Mouse (Mus musculus): ENCODE measurements around the gene Knstrn. TPM values are rescaled to one million over a fixed set of nuclear protein-coding genes. Genes with fewer than 3 reads are reported as not detected.

Knstrn gene
- polyA plus RNA-seq, 1 experiment from 2014 or later, result 137 TPM

GRCm38 (mm10) chr2:118776295-118776694 lies 37.5 kb upstream of the Knstrn start:
- WGBS, result 65% methylated on average over 2 of the region's 2 CpGs
- no peak overlapping the region for H3K9ac ChIP-seq (ENCODE audit: low read length)
- H3K4me2 ChIP-seq (ENCODE audit: low read depth, low read length), result no peak overlapping the region
- H3K27ac ChIP-seq (ENCODE audit: low read length), result peak overlapping the region; percentile 34
- H3K4me3 ChIP-seq (ENCODE audit: low read length), result no peak overlapping the region
- no peaks in the 10 kb centered on the region for H3K9me3 ChIP-seq (ENCODE audit: control insufficient read depth, low read length)
- no peaks in the 10 kb centered on the region for H3K36me3 ChIP-seq (ENCODE audit: control insufficient read depth, insufficient read depth, low read length)
- peaks cover 18% of the 10 kb centered on the region for H3K4me1 ChIP-seq (replicated peaks; ENCODE audit: control insufficient read depth, insufficient read depth, low read length)
- ATAC-seq (ENCODE audit: low read depth), result no peak
- H3K27me3 ChIP-seq (ENCODE audit: control insufficient read depth, insufficient read depth, low read depth, low read length), result no peaks in the 10 kb centered on the region

GRCm38 (mm10) chr2:118778418-118778817 lies 35.4 kb upstream of the Knstrn start:
- Histone ChIP-seq H3K27ac (ENCODE audit: low read length) (no peak overlapping the region), H3K4me3 (ENCODE audit: low read length) (no peak overlapping the region), H3K9ac (ENCODE audit: low read length) (no peak overlapping the region), H3K27me3 (ENCODE audit: control insufficient read depth, insufficient read depth, low read depth, low read length) (no peaks in the 10 kb centered on the region), H3K9me3 (ENCODE audit: control insufficient read depth, low read length) (no peaks in the 10 kb centered on the region), H3K4me2 (ENCODE audit: low read depth, low read length) (no peak overlapping the region), H3K4me1 (replicated peaks; ENCODE audit: control insufficient read depth, insufficient read depth, low read length) (peaks cover 18% of the 10 kb centered on the region), H3K36me3 (ENCODE audit: control insufficient read depth, insufficient read depth, low read length) (no peaks in the 10 kb centered on the region)
- no peak for ATAC-seq (ENCODE audit: low read depth)
- 69% methylated on average over 4 of the region's 4 CpGs for WGBS

DNA sequence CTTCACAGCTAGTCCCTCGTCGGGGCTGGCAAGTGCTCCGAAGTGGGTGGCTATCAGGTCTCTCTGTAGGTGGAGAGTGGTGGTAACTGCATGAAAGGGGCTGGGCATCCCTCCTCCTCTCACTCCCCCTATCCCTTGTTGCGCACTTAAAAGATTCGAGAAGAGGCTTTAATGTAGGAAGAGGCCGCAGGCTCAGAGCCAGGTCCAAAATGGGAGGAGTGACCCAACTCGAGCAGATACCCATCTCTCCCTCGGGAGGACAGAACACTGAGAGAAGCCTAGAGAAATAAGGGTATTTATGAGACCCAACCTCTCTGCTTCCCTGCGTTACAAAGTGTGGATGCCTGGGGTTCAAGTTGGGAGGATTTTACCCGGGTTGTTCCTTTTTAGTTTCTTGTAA lies 34.7 kb upstream of the Knstrn start:
- H3K9me3 ChIP-seq (ENCODE audit: control insufficient read depth, low read length), result no peaks in the 10 kb centered on the region
- peak overlapping the region; percentile 38 for H3K4me3 ChIP-seq (ENCODE audit: low read length)
- H3K27ac ChIP-seq (ENCODE audit: low read length), result no peak overlapping the region
- ATAC-seq (ENCODE audit: low read depth), result peak; percentile 15; the same call in 1 of the 2 replicates
- H3K36me3 ChIP-seq (ENCODE audit: control insufficient read depth, insufficient read depth, low read length), result no peaks in the 10 kb centered on the region
- peak overlapping the region; percentile 69 for H3K4me2 ChIP-seq (ENCODE audit: low read depth, low read length)
- peaks cover 18% of the 10 kb centered on the region for H3K4me1 ChIP-seq (replicated peaks; ENCODE audit: control insufficient read depth, insufficient read depth, low read length)
- H3K27me3 ChIP-seq (ENCODE audit: control insufficient read depth, insufficient read depth, low read depth, low read length), result no peaks in the 10 kb centered on the region
- H3K9ac ChIP-seq (ENCODE audit: low read length), result peak overlapping the region; percentile 34; the same call in 1 of the 2 replicates
- WGBS, result 10% methylated on average over 10 of the region's 10 CpGs

- Histone ChIP-seq H3K4me2 (ENCODE audit: low read depth, low read length) (peak within 1 kb of the TSS; percentile 69), H3K27me3 (ENCODE audit: control insufficient read depth, insufficient read depth, low read depth, low read length) (no peaks in the 10 kb centered on the region), H3K27ac (ENCODE audit: low read length) (no peak within 1 kb of the TSS), H3K9me3 (ENCODE audit: control insufficient read depth, low read length) (no peaks in the 10 kb centered on the region), H3K4me1 (replicated peaks; ENCODE audit: control insufficient read depth, insufficient read depth, low read length) (peaks cover 18% of the 10 kb centered on the region), H3K9ac (ENCODE audit: low read length) (peak within 1 kb of the TSS; percentile 34; the same call in 1 of the 2 replicates), H3K36me3 (ENCODE audit: control insufficient read depth, insufficient read depth, low read length) (no peaks in the 10 kb centered on the region), H3K4me3 (ENCODE audit: low read length) (peak within 1 kb of the TSS; percentile 38)
- WGBS, result 10% methylated on average over 39 of the region's 39 CpGs
- ATAC-seq (ENCODE audit: low read depth), result peak; percentile 93
Measured at GRCm38 (mm10) chr2:118779504-118780480, 34.0 kb upstream of the Knstrn start, which contains the start of gene Disp2. Gene Disp2, plus strand, starts transcription at chr2:118779719.

- Histone ChIP-seq H3K27ac (ENCODE audit: low read length) (no peak overlapping the region), H3K9ac (ENCODE audit: low read length) (no peak overlapping the region), H3K36me3 (ENCODE audit: control insufficient read depth, insufficient read depth, low read length) (no peaks in the 10 kb centered on the region), H3K4me2 (ENCODE audit: low read depth, low read length) (no peak overlapping the region), H3K9me3 (ENCODE audit: control insufficient read depth, low read length) (no peaks in the 10 kb centered on the region), H3K4me1 (replicated peaks; ENCODE audit: control insufficient read depth, insufficient read depth, low read length) (peaks cover 7% of the 10 kb centered on the region), H3K27me3 (ENCODE audit: control insufficient read depth, insufficient read depth, low read depth, low read length) (no peaks in the 10 kb centered on the region), H3K4me3 (ENCODE audit: low read length) (no peak overlapping the region)
- 54% methylated on average over 1 of the region's 1 CpGs for WGBS
- ATAC-seq (ENCODE audit: low read depth), result no peak
Measured at GRCm38 (mm10) chr2:118781115-118781514, 32.7 kb upstream of the Knstrn start.

DNA sequence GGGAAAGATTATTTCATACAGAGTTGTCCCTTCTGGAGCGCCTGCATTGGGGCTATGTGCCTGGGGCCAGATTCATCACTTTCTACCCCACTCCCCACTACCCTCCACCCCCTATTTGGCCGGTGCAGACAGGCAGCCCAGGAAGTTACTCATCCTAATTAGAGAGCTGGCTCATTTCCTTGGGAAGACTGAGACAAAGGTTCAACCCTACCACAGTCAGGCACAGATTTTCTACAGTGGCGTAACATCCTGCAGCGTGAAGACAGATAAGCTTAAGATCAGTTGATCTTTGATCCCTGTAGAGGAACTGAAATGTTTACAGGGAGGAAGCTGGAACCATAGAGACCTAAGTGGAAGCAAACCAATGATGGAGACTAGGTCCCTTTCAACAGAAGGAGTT lies 31.5 kb upstream of the Knstrn start:
- ATAC-seq (ENCODE audit: low read depth), result peak; percentile 27; the same call in 1 of the 2 replicates

DNA sequence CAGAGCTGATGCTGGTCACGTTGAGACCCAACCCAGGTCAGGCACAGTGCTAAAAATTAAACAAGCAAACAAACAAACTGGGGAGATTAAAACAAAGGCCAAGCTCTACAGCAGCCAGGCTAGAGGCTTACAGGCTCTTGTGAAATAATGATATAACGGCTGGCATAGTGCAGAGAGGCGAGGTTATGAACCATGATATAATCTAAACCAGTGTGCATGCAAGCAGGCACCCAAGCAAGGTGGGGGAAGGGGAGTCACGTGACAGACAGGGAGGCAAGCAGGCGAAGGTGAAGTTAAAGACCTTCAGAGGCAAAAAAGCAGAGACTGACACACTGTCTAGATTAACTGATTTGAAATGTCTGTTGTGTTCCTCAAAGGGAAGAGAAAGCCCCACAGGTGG lies 30.7 kb upstream of the Knstrn start:
- Histone ChIP-seq H3K4me1 (replicated peaks; ENCODE audit: control insufficient read depth, insufficient read depth, low read length) (peaks cover 7% of the 10 kb centered on the region), H3K36me3 (ENCODE audit: control insufficient read depth, insufficient read depth, low read length) (no peaks in the 10 kb centered on the region), H3K27ac (ENCODE audit: low read length) (no peak overlapping the region), H3K4me2 (ENCODE audit: low read depth, low read length) (no peak overlapping the region), H3K4me3 (ENCODE audit: low read length) (no peak overlapping the region), H3K9me3 (ENCODE audit: control insufficient read depth, low read length) (no peaks in the 10 kb centered on the region), H3K27me3 (ENCODE audit: control insufficient read depth, insufficient read depth, low read depth, low read length) (no peaks in the 10 kb centered on the region), H3K9ac (ENCODE audit: low read length) (no peak overlapping the region)
- ATAC-seq (ENCODE audit: low read depth), result no peak
- WGBS, result 38% methylated on average over 5 of the region's 5 CpGs

More for the DNA sequence above, 31.5 kb upstream of the Knstrn start:
- Histone ChIP-seq H3K27me3 (ENCODE audit: control insufficient read depth, insufficient read depth, low read depth, low read length) (no peaks in the 10 kb centered on the region), H3K36me3 (ENCODE audit: control insufficient read depth, insufficient read depth, low read length) (no peaks in the 10 kb centered on the region), H3K4me2 (ENCODE audit: low read depth, low read length) (no peak overlapping the region), H3K27ac (ENCODE audit: low read length) (no peak overlapping the region), H3K9me3 (ENCODE audit: control insufficient read depth, low read length) (no peaks in the 10 kb centered on the region), H3K4me3 (ENCODE audit: low read length) (no peak overlapping the region), H3K4me1 (replicated peaks; ENCODE audit: control insufficient read depth, insufficient read depth, low read length) (peaks cover 7% of the 10 kb centered on the region), H3K9ac (ENCODE audit: low read length) (no peak overlapping the region)
- WGBS, result 47% methylated on average over 4 of the region's 4 CpGs

GRCm38 (mm10) chr2:118783663-118784062 lies 30.1 kb upstream of the Knstrn start:
- Histone ChIP-seq H3K9ac (ENCODE audit: low read length) (no peak overlapping the region), H3K27ac (ENCODE audit: low read length) (no peak overlapping the region), H3K4me2 (ENCODE audit: low read depth, low read length) (no peak overlapping the region), H3K9me3 (ENCODE audit: control insufficient read depth, low read length) (no peaks in the 10 kb centered on the region), H3K36me3 (ENCODE audit: control insufficient read depth, insufficient read depth, low read length) (no peaks in the 10 kb centered on the region), H3K4me3 (ENCODE audit: low read length) (no peak overlapping the region), H3K27me3 (ENCODE audit: control insufficient read depth, insufficient read depth, low read depth, low read length) (no peaks in the 10 kb centered on the region), H3K4me1 (replicated peaks; ENCODE audit: control insufficient read depth, insufficient read depth, low read length) (peaks cover 7% of the 10 kb centered on the region)
- ATAC-seq (ENCODE audit: low read depth), result no peak
- 82% methylated on average over 7 of the region's 7 CpGs for WGBS

DNA sequence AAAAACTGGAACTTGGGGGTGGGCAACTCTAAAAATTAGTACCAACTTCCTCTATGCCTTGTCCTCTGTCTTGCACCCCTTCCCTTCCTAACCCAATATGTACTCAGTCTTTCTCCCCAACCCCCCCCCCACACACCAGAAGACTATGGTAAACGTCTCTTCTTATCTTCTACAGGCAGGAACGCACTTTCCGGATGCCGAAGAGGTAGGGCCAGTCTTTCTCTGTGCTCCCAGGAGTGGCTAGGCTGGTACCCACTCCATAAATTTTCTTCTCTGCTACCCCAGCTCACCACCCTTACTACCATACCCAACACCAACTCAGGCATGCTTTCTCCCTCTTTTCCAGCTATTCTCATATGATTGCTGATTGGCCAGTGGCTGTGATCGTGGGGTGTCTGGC lies 27.3 kb upstream of the Knstrn start:
- H3K4me2 ChIP-seq (ENCODE audit: low read depth, low read length), result no peak overlapping the region
- H3K4me3 ChIP-seq (ENCODE audit: low read length), result no peak overlapping the region
- H3K9ac ChIP-seq (ENCODE audit: low read length), result no peak overlapping the region
- peaks cover 8% of the 10 kb centered on the region for H3K4me1 ChIP-seq (replicated peaks; ENCODE audit: control insufficient read depth, insufficient read depth, low read length)
- no peaks in the 10 kb centered on the region for H3K9me3 ChIP-seq (ENCODE audit: control insufficient read depth, low read length)
- 61% methylated on average over 5 of the region's 5 CpGs for WGBS
- H3K36me3 ChIP-seq (ENCODE audit: control insufficient read depth, insufficient read depth, low read length), result no peaks in the 10 kb centered on the region
- no peak overlapping the region for H3K27ac ChIP-seq (ENCODE audit: low read length)
- no peak for ATAC-seq (ENCODE audit: low read depth)
- H3K27me3 ChIP-seq (ENCODE audit: control insufficient read depth, insufficient read depth, low read depth, low read length), result no peaks in the 10 kb centered on the region

Measured in lung, embryonic 16.5 days (tissue).